Mouse (Mus musculus) lung, adult 2 months (tissue): Measurements from ENCODE around the gene Spop. TPM values are rescaled to one million over a fixed set of nuclear protein-coding genes. Genes with fewer than 3 reads are reported as not detected.

Source experiments
- DNase-seq: peaks from one replicate; pipeline ENCODE4 v3.0.0; 2022
- H3K4me1 ChIP-seq: fragments of 200-500 bp; 2 replicates; pipeline ENCODE4 v1.6.1; 2011; ENCODE audit warnings: low read length; ENCODE audit not compliant: control insufficient read depth, insufficient read depth
- H3K4me3 ChIP-seq: fragments of 200-500 bp; replicated peaks from 2 replicates; pipeline ENCODE3; 2011; ENCODE audit warnings: low read depth, mild to moderate bottlenecking, control low read depth, low read length; ENCODE audit errors: extremely low read depth
- CTCF ChIP-seq: fragments of 200-500 bp; IDR thresholded peaks from 2 replicates; pipeline ENCODE4 v1.5.1; 2011; ENCODE audit warnings: mild to moderate bottlenecking, low read length, control low read depth; ENCODE audit not compliant: insufficient read depth
- POLR2A ChIP-seq: fragments of 200-500 bp; IDR thresholded peaks from 2 replicates; pipeline ENCODE4 v1.6.1; 2011; ENCODE audit warnings: low read depth, mild to moderate bottlenecking, control low read depth, low read length, borderline replicate concordance; ENCODE audit errors: extremely low read depth
- WGBS: fragments of 180-500 bp; shearing (Covaris S2); methylation state at CpG from one replicate; pipeline ENCODE4 v1.1.7; 2018; 5-methylcytosine and 5-hydroxymethylcytosine counted together
- polyA plus RNA-seq: library from polyadenylated mRNA; depleted of rRNA; stranded (reverse); fragments of >200 nt; gene quantifications from 2 replicates; pipeline ENCODE4 v1.2.3, GENCODE M21; 2012; rRNA removed

Gene Spop
- polyA plus RNA-seq, 1 experiment: 125 TPM

GRCm38 (mm10) chr11:95528231-95528630, 114.4 kb downstream of the Spop start:
- no peak for TF ChIP-seq CTCF
- TF ChIP-seq POLR2A: no peak
- no peak for DNase-seq
- no peak overlapping the region for H3K4me3 ChIP-seq
- WGBS: 81% methylated on average over 3 of the region's 3 CpGs
- H3K4me1 ChIP-seq: no peaks in the 10 kb centered on the region

GRCm38 (mm10) chr11:95532353-95533072, 118.6 kb downstream of the Spop start:
- H3K4me3 ChIP-seq: no peak overlapping the region
- 60% methylated on average over 13 of the region's 13 CpGs for WGBS
- no peak for TF ChIP-seq CTCF
- no peak for TF ChIP-seq POLR2A
- DNase-seq: no peak
- no peaks in the 10 kb centered on the region for H3K4me1 ChIP-seq

GRCm38 (mm10) chr11:95533484-95534160, 119.7 kb downstream of the Spop start:
- WGBS: 21% methylated on average over 24 of the region's 24 CpGs
- no peak overlapping the region for H3K4me3 ChIP-seq
- no peak for TF ChIP-seq POLR2A
- peak; percentile 87 for TF ChIP-seq CTCF
- no peaks in the 10 kb centered on the region for H3K4me1 ChIP-seq
- DNase-seq: peak; percentile 89

GRCm38 (mm10) chr11:95538378-95539104, 124.7 kb downstream of the Spop start:
- 70% methylated on average over 15 of the region's 15 CpGs for WGBS
- H3K4me3 ChIP-seq: no peak overlapping the region
- H3K4me1 ChIP-seq: no peaks in the 10 kb centered on the region; the same call in 1 of the 2 replicates
- DNase-seq: no peak
- TF ChIP-seq POLR2A (no peak), CTCF (no peak)

GRCm38 (mm10) chr11:95540637-95541385, 126.9 kb downstream of the Spop start:
- H3K4me1 ChIP-seq: no peaks in the 10 kb centered on the region; the same call in 1 of the 2 replicates
- TF ChIP-seq CTCF (no peak), POLR2A (no peak)
- WGBS: 19% methylated on average over 18 of the region's 18 CpGs
- no peak for DNase-seq
- H3K4me3 ChIP-seq: no peak overlapping the region

Other genes starting within 250 kb of the Spop start
- gene Tac4, start 152.6 kb upstream of the Spop start, polyA plus RNA-seq: 0.09 and 0.12 TPM in 2 replicates
- gene Kat7, start 103.8 kb upstream of the Spop start, polyA plus RNA-seq: 21.5 and 37.2 TPM in 2 replicates
- 55.8 and 59.8 TPM in 2 replicates for gene Fam117a, start 77.1 kb upstream of the Spop start, polyA plus RNA-seq
- gene Slc35b1, start 29.4 kb upstream of the Spop start, polyA plus RNA-seq: 60.6 and 80.9 TPM in 2 replicates
- 6.6 and 9.2 TPM in 2 replicates for gene Nxph3, start 100.5 kb downstream of the Spop start, polyA plus RNA-seq
- gene Ngfr, start 173.7 kb downstream of the Spop start, polyA plus RNA-seq: 1.9 TPM in 2 replicates